Comparison of ENCODE assay signal across 31 mouse cellular contexts in genomic region chr3:129313221-129313620, GRCm38 (mm10). TPM values are rescaled to one million over a fixed set of nuclear protein-coding genes. Genes with fewer than 3 reads are reported as not detected.
A peak's percentile ranks its signal among the peaks of the same experiment; 100 is the strongest.
DNase-seq lines count a peak whose midpoint lies in the region; ATAC-seq and TF ChIP-seq lines count a peak whose summit lies in the region.
"Had no signal": no experiment of that assay in that cellular context is flagged by ENCODE, and none has a peak within 500 bp of the region (broad histone marks: within the 10 kb centered on the region; RNA-seq: fewer than 3 reads in every experiment).

No protein-coding gene starts in this region.

- H3K4me3 ChIP-seq in heart, adult 2 months = no peak overlapping the region
- H3K4me3 ChIP-seq in heart, embryonic 11.5 days (ENCODE audit: low read depth, low read length) = no peak overlapping the region
- no peak overlapping the region for H3K4me3 ChIP-seq in cerebellum, adult 2 months (replicated peaks; ENCODE audit: insufficient read depth, low read depth, low read length)
- H3K4me3 ChIP-seq: embryonic facial prominence, embryonic 13.5 days; erythroblast, embryonic 14.5 days; heart, embryonic 10.5 days; hindbrain, embryonic 10.5 days; hindbrain, embryonic 15.5 days; limb, embryonic 12.5 days; liver, embryonic 15.5 days; lung, embryonic 15.5 days; midbrain, embryonic 10.5 days; neural tube, embryonic 12.5 days had no signal

- no peak overlapping the region for H3K4me2 ChIP-seq in heart, embryonic 11.5 days
- H3K4me2 ChIP-seq: embryonic facial prominence, embryonic 13.5 days; hindbrain, embryonic 15.5 days; limb, embryonic 12.5 days; liver, embryonic 15.5 days; lung, embryonic 15.5 days; neural tube, embryonic 12.5 days had no signal

- TF ChIP-seq POLR2A in heart, adult 2 months (IDR thresholded peaks at IDR 0.05; ENCODE audit: insufficient read depth, low read depth, low read length) = no peak
- TF ChIP-seq POLR2A in cerebellum, adult 2 months (IDR thresholded peaks at IDR 0.05; ENCODE audit: borderline replicate concordance, insufficient read depth, low read length) = no peak

- no peaks in the 10 kb centered on the region for H3K9me3 ChIP-seq in heart, embryonic 11.5 days (replicated peaks; ENCODE audit: control insufficient read depth, low read length)
- H3K9me3 ChIP-seq: embryonic facial prominence, embryonic 13.5 days; heart, embryonic 10.5 days; hindbrain, embryonic 10.5 days; hindbrain, embryonic 15.5 days; limb, embryonic 12.5 days; liver, embryonic 15.5 days; lung, embryonic 15.5 days; midbrain, embryonic 10.5 days; neural tube, embryonic 12.5 days had no signal

- ATAC-seq in heart, embryonic 11.5 days (replicated peaks; ENCODE audit: insufficient number of reproducible peaks, low FRiP score, low TSS enrichment) = no peak
- ATAC-seq: forebrain, embryonic 16.5 days; inflammation-experienced regulatory T-cells, adult 6 months; midbrain, embryonic 16.5 days had no signal

- no peaks in the 10 kb centered on the region for H3K79me2 ChIP-seq in heart, adult 2 months (replicated peaks; ENCODE audit: control insufficient read depth, insufficient read depth, low read length)

- WGBS in heart, adult 2 months = 53% methylated on average over 2 of the region's 2 CpGs
- WGBS in heart, embryonic 11.5 days (ENCODE audit: insufficient replicate concordance) = 69% methylated on average over 2 of the region's 2 CpGs
- WGBS in cerebellum, adult 2 months = 79% methylated on average over 2 of the region's 2 CpGs

- peaks cover 2% of the 10 kb centered on the region; the same call in 1 of the 2 replicates for H3K4me1 ChIP-seq in heart, adult 2 months (ENCODE audit: control insufficient read depth, insufficient read depth, low read length)
- no peaks in the 10 kb centered on the region for H3K4me1 ChIP-seq in heart, embryonic 11.5 days (ENCODE audit: control insufficient read depth, insufficient read depth, low read length)
- no peaks in the 10 kb centered on the region; the same call in 1 of the 2 replicates for H3K4me1 ChIP-seq in cerebellum, adult 2 months (ENCODE audit: control insufficient read depth, insufficient read depth, low read length)
- H3K4me1 ChIP-seq: heart, embryonic 10.5 days; hindbrain, embryonic 10.5 days; hindbrain, embryonic 15.5 days; liver, embryonic 15.5 days; lung, embryonic 15.5 days; midbrain, embryonic 10.5 days; neural tube, embryonic 12.5 days had no signal

- intact Hi-C loops in heart, adult 2 months (cut with DNase I) = no loop called here

- H3K36me3 ChIP-seq in heart, adult 2 months (ENCODE audit: control insufficient read depth, insufficient read depth, low read length) = no peaks in the 10 kb centered on the region
- H3K36me3 ChIP-seq in heart, embryonic 11.5 days (ENCODE audit: control insufficient read depth, insufficient read depth, low read length) = no peaks in the 10 kb centered on the region
- H3K36me3 ChIP-seq: embryonic facial prominence, embryonic 13.5 days; heart, embryonic 10.5 days; hindbrain, embryonic 10.5 days; hindbrain, embryonic 15.5 days; limb, embryonic 12.5 days; liver, embryonic 15.5 days; midbrain, embryonic 10.5 days; neural tube, embryonic 12.5 days had no signal

- DNase-seq in heart, adult 2 months = no peak
- peak; percentile 19 for DNase-seq in 416B (ENCODE audit: low read depth)
- peak; percentile 21 for DNase-seq in brain, adult 2 months (ENCODE audit: low read depth, low spot score)
- no peak for DNase-seq in cerebellum, adult 2 months
- DNase-seq in lung, adult 18-20 months = no peak
- DNase-seq in embryo, embryonic 11 days = no peak
- DNase-seq: adrenal gland, postnatal 36 days; cerebellum, adult 11 months; cerebellum, adult 9-11 months; gastrocnemius, postnatal 14 days; kidney, adult 11 months; kidney, postnatal 14 days; right cerebral cortex, adult 18-20 months; thymus, adult 2 months; thymus, postnatal 36 days had no signal

- no peaks in the 10 kb centered on the region for H3K27me3 ChIP-seq in heart, adult 2 months (ENCODE audit: control insufficient read depth, insufficient read depth, low read length)
- H3K27me3 ChIP-seq in heart, embryonic 11.5 days (ENCODE audit: control insufficient read depth, insufficient read depth, low read length) = no peaks in the 10 kb centered on the region
- H3K27me3 ChIP-seq in cerebellum, adult 2 months (ENCODE audit: control insufficient read depth, insufficient read depth, low read length) = no peaks in the 10 kb centered on the region; the same call in 1 of the 2 replicates
- H3K27me3 ChIP-seq: embryonic facial prominence, embryonic 13.5 days; hindbrain, embryonic 15.5 days; limb, embryonic 12.5 days; liver, embryonic 15.5 days; lung, embryonic 15.5 days; neural tube, embryonic 12.5 days had no signal

- H3K27ac ChIP-seq in heart, adult 2 months = peak overlapping the region; percentile 36
- no peak overlapping the region for H3K27ac ChIP-seq in heart, embryonic 11.5 days (ENCODE audit: low read depth, low read length)
- no peak overlapping the region for H3K27ac ChIP-seq in cerebellum, adult 2 months (ENCODE audit: insufficient read depth, low read length)
- H3K27ac ChIP-seq: embryonic facial prominence, embryonic 13.5 days; heart, embryonic 10.5 days; hindbrain, embryonic 10.5 days; hindbrain, embryonic 15.5 days; limb, embryonic 12.5 days; liver, embryonic 15.5 days; lung, embryonic 15.5 days; midbrain, embryonic 10.5 days; neural tube, embryonic 12.5 days had no signal

- TF ChIP-seq CTCF in heart, adult 2 months (IDR thresholded peaks at IDR 0.05) = no peak
- no peak for TF ChIP-seq CTCF in cerebellum, adult 2 months (IDR thresholded peaks at IDR 0.05; ENCODE audit: borderline replicate concordance, insufficient read depth, low read depth, low read length)

- H3K9ac ChIP-seq in heart, adult 2 months (ENCODE audit: low read depth, low read length) = no peak overlapping the region
- no peak overlapping the region for H3K9ac ChIP-seq in heart, embryonic 11.5 days (ENCODE audit: low read depth, low read length)
- H3K9ac ChIP-seq: embryonic facial prominence, embryonic 13.5 days; hindbrain, embryonic 15.5 days; limb, embryonic 12.5 days; liver, embryonic 15.5 days; lung, embryonic 15.5 days; neural tube, embryonic 12.5 days had no signal

- TF ChIP-seq EP300 in heart, adult 2 months (IDR thresholded peaks at IDR 0.05; ENCODE audit: insufficient read depth, low read depth, low read length) = no peak

RNA-seq across cellular contexts. Expression of gene Enpep, which starts 19.3 kb away (rescaled TPM):
- 1 to 10 TPM; 5.9 to 6.2 TPM for total RNA-seq in heart, adult 2 months (2021)
- 5.1 and 9.7 TPM in 2 replicates for polyA plus RNA-seq in heart, adult 2 months (2012; rRNA removed)
- polyA plus RNA-seq in heart, embryonic 11.5 days (2014; fragmentation: Nextera tagmentation; extraction: Ambion mirVana) = 12.9 and 14.0 TPM in 2 replicates
- 2.2 and 2.6 TPM in 2 replicates for polyA plus RNA-seq in cerebellum, adult 2 months (2012; rRNA removed)
- total RNA-seq: megakaryocyte progenitor cell, adult 5-6 weeks; MEL had no signal
- polyA plus RNA-seq: erythroblast, embryonic 14.5 days; inflammation-experienced regulatory T-cells, adult 6 months had no signal

Comparison
In these comparisons a context has a peak if more than half of its experiments do, and no peak if none do; other contexts are left out.
1. DNase-seq: peak in 416B (single experiment) and brain, adult 2 months (single experiment); none in heart, adult 2 months (0 of 2), cerebellum, adult 2 months (0 of 2), lung, adult 18-20 months (0 of 2) and embryo, embryonic 11 days (single experiment).